Mouse (Mus musculus) midbrain, embryonic 16.5 days (tissue): Measurements from ENCODE around the gene Fbxo46. TPM values are rescaled to one million over a fixed set of nuclear protein-coding genes. Genes with fewer than 3 reads are reported as not detected.

Experiments used
- ATAC-seq: fragments of 200-750 bp; cut with Nextera tagmentation; 2 replicates; pipeline ENCODE4 v1.8.0; 2017; ENCODE audit warnings: moderate TSS enrichment
- H3K27ac ChIP-seq: fragments of 300-500 bp; sonication (generic); 2 replicates; pipeline ENCODE4 v1.5.1; 2014; ENCODE audit warnings: mild to moderate bottlenecking, low read length, mixed read lengths
- H3K27me3 ChIP-seq: fragments of 300-500 bp; sonication (generic); 2 replicates; pipeline ENCODE4 v1.6.1; 2014; ENCODE audit warnings: low read depth, low read length, mixed read lengths; ENCODE audit not compliant: control insufficient read depth, insufficient read depth
- H3K36me3 ChIP-seq: fragments of 300-500 bp; sonication (generic); 2 replicates; pipeline ENCODE4 v1.6.1; 2014; ENCODE audit warnings: mild to moderate bottlenecking, low read length, moderate library complexity, mixed read lengths; ENCODE audit not compliant: control insufficient read depth, insufficient read depth
- H3K4me1 ChIP-seq: fragments of 300-500 bp; sonication (generic); 2 replicates; pipeline ENCODE4 v1.6.1; 2014; ENCODE audit warnings: mild to moderate bottlenecking, low read length, mixed read lengths; ENCODE audit not compliant: control insufficient read depth, insufficient read depth
- H3K4me2 ChIP-seq: fragments of 300-500 bp; sonication (generic); 2 replicates; pipeline ENCODE4 v1.6.1; 2014; ENCODE audit warnings: mild to moderate bottlenecking, low read length, mixed read lengths
- H3K4me3 ChIP-seq: fragments of 300-500 bp; sonication (generic); 2 replicates; pipeline ENCODE4 v1.5.1; 2014; ENCODE audit warnings: low read depth, mild to moderate bottlenecking, low read length, moderate library complexity, mixed read lengths
- H3K9ac ChIP-seq: fragments of 300-500 bp; sonication (generic); 2 replicates; pipeline ENCODE4 v1.6.1; 2014; ENCODE audit warnings: low read depth, low read length, mixed read lengths
- H3K9me3 ChIP-seq: fragments of 300-500 bp; sonication (generic); replicated peaks from 2 replicates; pipeline ENCODE4 v1.6.1; 2014; ENCODE audit warnings: mild to moderate bottlenecking, low read length, mixed read lengths; ENCODE audit not compliant: control insufficient read depth, poor library complexity, severe bottlenecking
- whole genome bisulfite sequencing: fragments of 180-500 bp; shearing (Covaris S2); extraction: QIAGEN DNeasy Blood & Tissue Kit; methylation state at CpG from one replicate; pipeline ENCODE4 v1.1.7; 2014; 5-methylcytosine and 5-hydroxymethylcytosine counted together
- microRNA counts: library from miRNA; unstranded; fragments of <30 nt; microRNA quantifications from one replicate; lab custom pipeline; 2016
- microRNA-seq: library from miRNA; unstranded; fragments of <30 nt; microRNA quantifications from one replicate; pipeline ENCODE4, GENCODE M21; 2017
- polyA plus RNA-seq: library from polyadenylated mRNA; unstranded; fragments of >200 nt; fragmentation: Nextera tagmentation; extraction: Ambion mirVana; gene quantifications from 2 replicates; pipeline ENCODE4 v1.2.1, GENCODE M21; 2015

Gene Fbxo46
- polyA plus RNA-seq, 1 experiment from 2014 or later = 18.2 TPM

DNA sequence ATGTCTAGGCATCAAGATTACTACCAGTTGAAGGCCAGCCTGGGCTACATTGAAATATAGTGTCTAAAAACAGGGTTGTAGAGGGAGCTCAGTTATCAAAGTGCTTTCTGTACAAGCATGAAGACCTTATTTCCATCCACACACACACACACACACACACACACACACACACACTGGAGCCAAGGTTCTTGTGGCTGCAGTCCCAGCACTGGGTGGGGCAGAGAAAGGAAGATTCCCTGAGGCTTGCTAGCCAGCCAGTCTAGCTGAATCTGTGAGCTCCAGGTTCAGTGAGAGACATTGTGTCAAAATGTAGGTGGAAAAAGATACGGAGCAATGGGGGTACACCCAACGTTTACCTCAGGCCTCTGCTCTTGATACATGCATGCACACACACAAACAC, 64.6 kb downstream of the Fbxo46 start:
- H3K27ac ChIP-seq = no peak overlapping the region
- peaks cover 3% of the 10 kb centered on the region for H3K27me3 ChIP-seq
- no peak overlapping the region for H3K4me2 ChIP-seq
- H3K4me1 ChIP-seq = peaks cover 7% of the 10 kb centered on the region; the same call in 1 of the 2 replicates
- peaks cover 17% of the 10 kb centered on the region for H3K36me3 ChIP-seq
- no peak overlapping the region for H3K9ac ChIP-seq
- whole genome bisulfite sequencing = 80% methylated on average over 2 of the region's 2 CpGs
- H3K4me3 ChIP-seq = no peak overlapping the region
- ATAC-seq = no peak
- H3K9me3 ChIP-seq = no peaks in the 10 kb centered on the region

DNA sequence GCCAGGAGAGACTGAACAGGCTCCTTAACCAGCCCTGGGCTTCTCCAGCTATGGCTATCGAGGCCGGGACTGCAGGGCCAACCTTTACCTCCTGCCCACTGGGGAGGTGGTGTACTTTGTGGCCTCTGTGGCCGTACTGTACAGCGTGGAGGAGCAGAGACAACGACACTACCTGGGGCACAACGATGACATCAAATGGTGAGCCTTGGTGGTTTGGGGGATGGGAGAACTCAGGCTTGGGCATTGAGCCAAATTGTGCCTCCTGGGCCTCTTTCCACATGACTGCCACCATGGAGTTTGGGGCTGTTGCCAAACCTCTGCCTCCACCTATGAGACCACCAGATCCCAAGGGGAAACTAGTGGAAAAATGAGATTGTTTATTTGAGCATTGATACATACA, 65.1 kb downstream of the Fbxo46 start:
- H3K4me3 ChIP-seq = no peak overlapping the region
- ATAC-seq = no peak
- peaks cover 3% of the 10 kb centered on the region for H3K27me3 ChIP-seq
- H3K4me2 ChIP-seq = no peak overlapping the region
- peak overlapping the region; percentile 19; the same call in 1 of the 2 replicates for H3K27ac ChIP-seq
- no peaks in the 10 kb centered on the region for H3K9me3 ChIP-seq
- no peak overlapping the region for H3K9ac ChIP-seq
- 62% methylated on average over 6 of the region's 6 CpGs for WGBS
- H3K4me1 ChIP-seq = peaks cover 4% of the 10 kb centered on the region; the same call in 1 of the 2 replicates
- H3K36me3 ChIP-seq = peaks cover 18% of the 10 kb centered on the region

MicroRNAs encoded within 50 kb of the gene (microRNA counts, 519-probe panel; counts per million panel counts)
- microRNA mmu-miR-330 (lab: Ali Mortazavi, UCI) = 1,709 counts per million, percentile 33 among the panel's probes with 10 or more counts

Small RNAs within 50 kb of the gene (microRNA-seq; reads per million reads assigned to microRNA genes)
- gene Mir3100 (not detected), gene Mir330 (671 reads per million, percentile 75 among the genes with 10 or more reads in this experiment)

Other genes starting within 250 kb of the Fbxo46 start
- gene Pglyrp1, start 248.5 kb upstream of the Fbxo46 start, polyA plus RNA-seq = 25.4 and 29.9 TPM in 2 replicates
- gene Ccdc61, start 209.4 kb upstream of the Fbxo46 start, polyA plus RNA-seq = 24.7 and 31.2 TPM in 2 replicates
- gene Nova2, start 194.0 kb upstream of the Fbxo46 start, polyA plus RNA-seq = 11.9 and 14.3 TPM in 2 replicates
- 0.52 and 0.79 TPM in 2 replicates for gene Nanos2, start 132.5 kb upstream of the Fbxo46 start, polyA plus RNA-seq
- 3.9 and 5.1 TPM in 2 replicates for gene Mypop, start 128.6 kb upstream of the Fbxo46 start, polyA plus RNA-seq
- gene Irf2bp1, start 115.8 kb upstream of the Fbxo46 start, polyA plus RNA-seq = 26.0 and 26.7 TPM in 2 replicates
- gene Foxa3, start 96.3 kb upstream of the Fbxo46 start, polyA plus RNA-seq = not detected in 2 replicates
- 25.6 and 28.7 TPM in 2 replicates for gene Sympk, start 95.5 kb upstream of the Fbxo46 start, polyA plus RNA-seq
- gene Rsph6a, start 65.2 kb upstream of the Fbxo46 start, polyA plus RNA-seq = 0.14 and 0.28 TPM in 2 replicates
- 28.4 and 28.7 TPM in 2 replicates for gene Dmwd, start 43.6 kb upstream of the Fbxo46 start, polyA plus RNA-seq
- 6.9 and 8.1 TPM in 2 replicates for gene Dmpk, start 36.0 kb upstream of the Fbxo46 start, polyA plus RNA-seq
- 1.5 and 1.6 TPM in 2 replicates for gene Six5, start 25.3 kb upstream of the Fbxo46 start, polyA plus RNA-seq
- 8.2 and 9.5 TPM in 2 replicates for gene Gm4969, start 1.5 kb upstream of the Fbxo46 start, polyA plus RNA-seq
- gene Qpctl, start 29.4 kb downstream of the Fbxo46 start, polyA plus RNA-seq = 24.9 and 28.8 TPM in 2 replicates
- gene Snrpd2, start 29.9 kb downstream of the Fbxo46 start, polyA plus RNA-seq = 105 TPM in 2 replicates
- gene Gipr, start 46.3 kb downstream of the Fbxo46 start, polyA plus RNA-seq = 4.0 and 4.8 TPM in 2 replicates
- 10.6 TPM in 2 replicates for gene Eml2, start 56.6 kb downstream of the Fbxo46 start, polyA plus RNA-seq
- 3.4 and 4.5 TPM in 2 replicates for gene Gpr4, start 92.7 kb downstream of the Fbxo46 start, polyA plus RNA-seq
- gene Opa3, start 108.5 kb downstream of the Fbxo46 start, polyA plus RNA-seq = 33.8 and 36.5 TPM in 2 replicates
- 35.5 and 40.9 TPM in 2 replicates for gene Vasp, start 152.0 kb downstream of the Fbxo46 start, polyA plus RNA-seq
- 1.5 and 1.6 TPM in 2 replicates for gene Ppm1n, start 160.2 kb downstream of the Fbxo46 start, polyA plus RNA-seq
- 111 and 114 TPM in 2 replicates for gene Rtn2, start 162.8 kb downstream of the Fbxo46 start, polyA plus RNA-seq
- gene Fosb, start 190.2 kb downstream of the Fbxo46 start, polyA plus RNA-seq = 0.06 TPM in 2 replicates
- 80.1 and 82.4 TPM in 2 replicates for gene Ercc1, start 224.9 kb downstream of the Fbxo46 start, polyA plus RNA-seq
- 24.1 and 24.6 TPM in 2 replicates for gene Cd3eap, start 239.6 kb downstream of the Fbxo46 start, polyA plus RNA-seq
- gene Ppp1r13l, start 239.9 kb downstream of the Fbxo46 start, polyA plus RNA-seq = 2.0 and 2.8 TPM in 2 replicates